Mouse (Mus musculus): ENCODE measurements around the gene Fgd2.
A peak's percentile ranks its signal among the peaks of the same experiment; 100 is the strongest.
"Not testable (repeated sequence)": the region's sequence is repeated elsewhere in the genome, so short reads cannot be mapped to it uniquely, and the experiment has no call there.

Gene Fgd2

DNA sequence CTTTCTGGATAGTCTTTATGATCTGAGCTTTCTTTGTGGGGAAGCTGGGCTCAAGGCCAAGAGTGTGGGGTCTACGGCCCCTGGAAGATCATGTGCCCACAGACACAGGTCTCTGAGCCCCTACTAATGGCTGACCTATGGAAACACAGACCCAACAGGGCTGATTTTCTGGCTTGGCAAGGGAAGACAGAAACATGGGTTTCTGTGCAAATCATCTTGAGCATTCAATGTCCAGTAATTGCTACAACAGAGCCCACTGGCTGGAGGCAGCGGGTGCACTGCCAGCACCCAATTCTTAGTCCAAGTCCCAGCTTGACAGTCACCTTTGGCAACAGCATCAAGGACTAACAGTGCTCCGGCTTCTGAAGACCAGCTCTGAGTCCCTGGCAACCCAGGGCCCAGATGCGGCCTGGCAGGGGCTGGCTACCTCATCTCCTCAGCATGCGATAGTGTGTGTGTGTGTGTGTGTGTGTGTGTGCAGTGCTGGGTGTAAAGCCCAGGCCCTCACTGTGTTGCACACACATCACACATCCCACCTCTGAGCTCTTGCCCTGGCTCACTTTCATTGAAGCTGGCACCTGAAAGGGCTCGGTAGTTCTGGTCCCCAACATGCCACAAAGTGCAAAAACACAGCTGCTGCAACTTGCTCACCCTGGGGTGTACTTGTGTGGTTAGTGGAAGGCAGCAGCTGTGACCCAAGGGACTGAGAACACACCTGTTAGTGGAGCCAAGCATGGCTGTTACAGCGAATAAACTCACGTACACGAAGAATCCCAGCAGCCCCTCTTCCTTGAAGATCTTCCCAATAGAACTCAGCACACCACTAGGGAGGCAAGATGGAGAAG lies 22.5 kb upstream of the Fgd2 start:
- DNase-seq, result peak; percentile 64 to 78

- peak; percentile 70 to 71 for DNase-seq
These were observed 21.4 kb upstream of the Fgd2 start for GRCm38 (mm10) chr17:29339170-29339768.

DNA sequence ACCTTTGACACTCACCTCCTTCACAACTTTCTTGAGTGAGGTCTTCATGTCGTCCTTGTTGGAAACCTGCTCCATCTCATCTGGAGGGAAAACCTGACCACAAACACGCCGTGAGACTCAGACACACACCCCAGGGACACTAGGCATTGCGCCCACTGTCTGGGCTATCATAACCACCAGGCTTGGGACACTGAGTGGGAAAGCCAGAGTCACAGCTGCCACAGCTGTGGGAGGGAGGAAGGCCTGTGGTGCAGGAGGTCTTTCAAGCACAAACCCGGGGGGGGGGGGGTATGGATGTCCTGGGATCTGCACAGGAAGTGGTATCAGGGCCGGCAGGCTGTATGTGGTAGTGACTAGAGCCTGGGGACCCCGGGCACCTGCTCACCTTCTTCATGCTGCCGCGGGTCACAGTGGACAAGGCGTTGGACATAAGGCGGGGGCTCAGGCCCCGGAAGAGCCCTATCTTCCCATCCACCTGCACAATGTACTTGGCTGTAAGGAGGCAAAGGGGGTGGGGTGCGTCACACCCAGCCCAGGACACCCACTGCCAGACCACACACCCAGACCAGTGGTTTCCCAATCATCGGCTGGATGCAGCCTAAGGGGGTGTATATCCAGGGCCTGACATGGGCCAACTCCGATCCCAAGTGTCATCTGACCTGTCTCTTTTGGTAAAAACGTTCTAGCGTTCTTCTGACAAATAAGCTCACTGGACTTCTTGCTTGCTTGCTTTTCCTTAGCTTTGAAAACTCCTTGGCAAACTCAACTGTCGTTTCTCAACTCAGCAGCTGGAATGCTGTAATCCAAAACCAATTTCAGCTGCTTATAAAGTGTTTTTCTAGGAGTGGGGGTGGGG lies 20.1 kb upstream of the Fgd2 start:
- no peak for DNase-seq

DNA sequence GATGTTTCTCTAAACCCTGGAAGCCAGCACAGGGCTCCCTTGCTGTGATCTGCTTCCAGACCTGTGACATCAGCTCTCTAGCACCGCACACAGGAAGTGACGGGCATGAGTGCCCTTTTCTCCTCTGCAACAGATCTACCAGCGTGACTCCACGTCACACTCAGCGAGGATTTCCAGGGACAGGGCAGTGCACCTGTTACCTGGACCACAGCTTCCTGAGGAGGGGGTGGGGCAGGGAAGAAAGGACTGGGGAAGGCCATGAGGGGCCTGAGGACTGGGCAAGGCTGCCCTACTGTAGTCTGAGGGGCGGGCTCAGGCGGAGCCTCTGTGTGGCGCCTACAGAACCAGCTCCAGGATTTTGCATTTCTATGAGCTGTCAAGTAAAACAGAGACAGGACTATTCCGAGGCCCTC lies 19.1 kb upstream of the Fgd2 start:
- peak in 1 of 2 experiments; percentile 53 for DNase-seq

- peak; percentile 25 to 35 for DNase-seq
These were observed 18.5 kb upstream of the Fgd2 start for GRCm38 (mm10) chr17:29342010-29342910.

- DNase-seq, result no peak
These were observed 17.5 kb upstream of the Fgd2 start for GRCm38 (mm10) chr17:29343241-29343640.

DNA sequence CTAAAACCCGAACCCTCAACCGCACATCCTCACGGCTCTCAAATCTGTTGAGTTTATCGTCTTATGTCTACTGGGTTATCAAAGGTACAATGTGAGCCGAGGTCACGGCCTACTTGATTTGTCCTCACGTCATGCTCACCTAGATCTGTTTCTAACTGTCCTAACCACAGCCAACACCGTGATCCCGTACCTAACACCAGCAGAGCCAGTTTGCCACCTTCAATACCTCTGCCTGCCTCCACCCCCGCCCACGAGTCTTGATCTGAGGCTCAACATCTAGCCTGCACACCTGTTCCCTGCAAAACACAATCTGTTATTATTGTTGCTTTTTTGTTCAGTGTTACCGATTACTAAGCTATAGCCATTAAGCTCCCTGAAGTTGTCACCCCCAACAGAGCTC lies 15.4 kb upstream of the Fgd2 start:
- peak; percentile 9 to 10 for DNase-seq

- peak; percentile 80 to 81 for DNase-seq
These were observed 14.1 kb upstream of the Fgd2 start for GRCm38 (mm10) chr17:29346496-29347125.

DNA sequence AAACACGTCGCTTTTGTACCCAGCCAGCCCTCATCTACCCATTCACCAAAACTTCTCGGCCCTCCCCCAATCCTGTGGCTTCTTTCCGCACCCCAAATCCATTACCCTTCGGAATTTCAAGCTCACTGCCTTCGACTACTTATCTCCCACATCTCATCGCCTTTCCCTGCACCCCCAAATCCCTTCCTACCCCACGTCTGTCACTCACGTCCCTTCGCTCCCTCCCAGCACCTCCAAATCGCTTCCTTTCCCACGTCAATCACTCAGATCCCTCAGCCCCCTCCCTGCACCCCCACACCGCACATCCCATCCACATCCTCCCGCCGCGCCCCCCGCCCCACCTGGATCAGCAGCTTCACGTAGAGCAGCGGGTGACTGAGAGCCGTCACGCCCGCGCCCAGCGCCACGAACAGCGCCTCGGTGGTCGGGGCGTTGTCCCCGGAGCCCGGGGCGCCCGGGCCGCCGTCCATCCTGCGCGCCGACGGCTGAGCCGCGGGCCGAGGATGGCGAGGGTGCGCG lies 13.5 kb upstream of the Fgd2 start:
- peak; percentile 74 to 77 for DNase-seq

GRCm38 (mm10) chr17:29347645-29348256 lies 13.0 kb upstream of the Fgd2 start, which contains the start of gene Mtch1:
Gene Mtch1, minus strand, starts transcription at chr17:29347934.
- peak; percentile 99 to 100 for DNase-seq

DNA sequence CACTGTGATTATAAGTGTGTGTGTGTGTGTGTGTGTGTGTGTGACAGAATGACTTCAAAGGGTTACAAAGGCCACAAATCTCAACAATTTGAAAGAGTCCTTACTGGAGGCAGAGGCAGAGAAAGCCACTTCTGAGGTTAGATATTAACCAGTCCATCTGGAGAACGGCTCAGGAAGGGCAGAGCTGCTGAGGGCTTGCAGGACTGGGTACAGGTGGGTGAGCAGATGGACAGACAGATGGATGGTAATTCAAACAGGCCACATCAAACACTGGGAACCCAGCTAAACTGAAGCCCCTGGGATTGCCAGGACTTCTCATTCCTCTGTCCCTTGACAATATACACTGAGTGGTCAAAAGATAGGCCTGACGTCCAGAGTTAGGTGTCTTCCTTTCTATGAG lies 11.7 kb upstream of the Fgd2 start:
- DNase-seq, result peak; percentile 59 to 60

- DNase-seq, result not testable (repeated sequence)
These were observed 9.7 kb upstream of the Fgd2 start for GRCm38 (mm10) chr17:29351056-29351455.

DNA sequence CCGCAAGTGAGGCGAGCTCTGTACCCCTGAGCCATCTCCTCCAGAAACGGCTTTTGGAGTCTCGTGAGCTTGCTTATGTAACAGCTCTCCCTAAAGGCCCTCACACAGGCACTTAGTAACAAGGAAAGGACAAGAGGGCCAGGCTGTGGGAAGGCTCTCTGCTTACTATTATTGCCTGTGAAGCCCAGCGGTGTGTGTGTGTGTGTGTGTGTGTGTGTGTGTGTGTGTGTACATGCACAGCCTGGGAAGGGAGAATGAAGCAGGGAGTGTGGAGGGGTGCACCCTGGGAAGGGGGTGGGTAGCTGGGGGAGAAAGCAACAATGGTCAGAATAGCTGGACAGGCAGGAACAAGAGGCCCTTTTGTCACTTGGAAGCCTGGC lies 5.3 kb upstream of the Fgd2 start:
- peak in 1 of 2 experiments; percentile 57 for DNase-seq

GRCm38 (mm10) chr17:29355841-29356478 lies 4.8 kb upstream of the Fgd2 start:
- DNase-seq, result peak; percentile 87 to 90

DNA sequence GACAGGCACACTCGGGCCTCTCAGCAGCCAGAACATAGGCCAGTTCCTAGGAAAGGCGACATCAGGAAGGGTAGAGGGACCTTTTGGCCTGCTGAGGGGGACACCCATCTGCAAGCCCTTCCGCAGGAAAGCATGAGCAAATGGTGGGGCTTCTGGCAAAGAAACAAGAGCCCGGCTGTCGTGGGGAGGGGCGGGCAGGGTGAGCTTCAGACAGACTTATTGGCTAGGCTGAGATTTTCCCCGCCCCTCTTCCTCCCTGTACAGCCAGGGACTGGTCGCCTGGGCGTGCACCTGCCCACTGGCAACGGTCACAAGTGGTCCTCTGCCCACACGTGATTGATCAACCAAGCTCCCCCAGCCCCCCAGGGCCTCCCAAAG lies 4.2 kb upstream of the Fgd2 start:
- DNase-seq, result peak; percentile 94 to 96

GRCm38 (mm10) chr17:29356882-29357281 lies 3.8 kb upstream of the Fgd2 start:
- no peak for DNase-seq

DNA sequence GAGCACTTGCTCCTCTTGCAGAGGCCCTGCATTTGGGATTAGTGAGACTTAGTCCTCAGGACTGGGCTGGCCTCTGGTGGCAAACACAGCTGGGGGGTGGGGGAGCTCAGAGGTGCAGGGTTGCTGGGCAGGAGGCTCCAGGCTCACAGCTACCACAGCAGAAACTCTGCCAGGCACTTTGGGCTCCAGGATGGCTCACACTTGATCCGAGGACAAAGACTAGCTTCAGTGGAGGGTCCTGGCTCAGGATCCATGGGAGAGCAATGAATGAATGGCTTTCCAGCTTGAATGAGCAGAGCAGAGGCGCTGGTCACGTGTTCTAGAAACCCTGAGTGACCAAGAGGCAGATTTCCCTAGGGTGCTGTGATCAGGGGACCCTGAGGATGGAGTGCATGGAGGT lies 1.8 kb upstream of the Fgd2 start:
- peak in 1 of 2 experiments; percentile 35 for DNase-seq

- DNase-seq, result peak in 1 of 2 experiments; percentile 6
These were observed 1.4 kb downstream of the Fgd2 start for GRCm38 (mm10) chr17:29361982-29362691.

GRCm38 (mm10) chr17:29363109-29363508 lies 2.4 kb downstream of the Fgd2 start:
- no peak for DNase-seq

Data from cerebellum, postnatal 10 days (tissue).